Mouse (Mus musculus) kidney, embryonic 16.5 days (tissue): Measurements from ENCODE around the gene Cdkl1. TPM values are rescaled to one million over a fixed set of nuclear protein-coding genes. Genes with fewer than 3 reads are reported as not detected.
A peak's percentile ranks its signal among the peaks of the same experiment; 100 is the strongest.

Source experiments
- ATAC-seq: fragments of 200-750 bp; cut with Nextera tagmentation; 2 replicates; pipeline ENCODE4 v1.8.0; 2017; ENCODE audit warnings: moderate TSS enrichment; ENCODE audit not compliant: low FRiP score, low TSS enrichment
- H3K27ac ChIP-seq: fragments of 300-500 bp; sonication (generic); 2 replicates; pipeline ENCODE4 v1.5.1; 2014; ENCODE audit warnings: low read length
- H3K27me3 ChIP-seq: fragments of 300-500 bp; sonication (generic); 2 replicates; pipeline ENCODE4 v1.6.1; 2014; ENCODE audit warnings: low read length, control low read depth, mixed read lengths; ENCODE audit not compliant: insufficient read depth
- H3K36me3 ChIP-seq: fragments of 300-500 bp; sonication (generic); 2 replicates; pipeline ENCODE4 v1.6.1; 2014; ENCODE audit warnings: low read length, control low read depth, mixed read lengths; ENCODE audit not compliant: insufficient read depth
- H3K4me1 ChIP-seq: fragments of 300-500 bp; sonication (generic); 2 replicates; pipeline ENCODE4 v1.6.1; 2014; ENCODE audit warnings: low read length, control low read depth, mixed read lengths; ENCODE audit not compliant: insufficient read depth
- H3K4me2 ChIP-seq: fragments of 300-500 bp; sonication (generic); replicated peaks from 2 replicates; pipeline ENCODE4 v1.6.1; 2014; ENCODE audit warnings: low read depth, low read length
- H3K4me3 ChIP-seq: fragments of 300-500 bp; sonication (generic); 2 replicates; pipeline ENCODE4 v1.5.1; 2014; ENCODE audit warnings: mild to moderate bottlenecking, low read length
- H3K9ac ChIP-seq: fragments of 300-500 bp; sonication (generic); replicated peaks from 2 replicates; pipeline ENCODE4 v1.6.1; 2014; ENCODE audit warnings: low read length
- H3K9me3 ChIP-seq: fragments of 300-500 bp; sonication (generic); 2 replicates; pipeline ENCODE4 v1.6.1; 2016; ENCODE audit warnings: low read length, control low read depth
- WGBS: fragments of 180-500 bp; shearing (Covaris S2); extraction: QIAGEN DNeasy Blood & Tissue Kit; methylation state at CpG from one replicate; pipeline ENCODE4 v1.1.7; 2014; 5-methylcytosine and 5-hydroxymethylcytosine counted together
- polyA plus RNA-seq: library from polyadenylated mRNA; unstranded; fragments of >200 nt; fragmentation: Nextera tagmentation; extraction: Ambion mirVana; gene quantifications from 2 replicates; pipeline ENCODE4 v1.2.1, GENCODE M21; 2015

The Cdkl1 gene
- polyA plus RNA-seq, 1 experiment from 2014 or later = 32.4 TPM

DNA sequence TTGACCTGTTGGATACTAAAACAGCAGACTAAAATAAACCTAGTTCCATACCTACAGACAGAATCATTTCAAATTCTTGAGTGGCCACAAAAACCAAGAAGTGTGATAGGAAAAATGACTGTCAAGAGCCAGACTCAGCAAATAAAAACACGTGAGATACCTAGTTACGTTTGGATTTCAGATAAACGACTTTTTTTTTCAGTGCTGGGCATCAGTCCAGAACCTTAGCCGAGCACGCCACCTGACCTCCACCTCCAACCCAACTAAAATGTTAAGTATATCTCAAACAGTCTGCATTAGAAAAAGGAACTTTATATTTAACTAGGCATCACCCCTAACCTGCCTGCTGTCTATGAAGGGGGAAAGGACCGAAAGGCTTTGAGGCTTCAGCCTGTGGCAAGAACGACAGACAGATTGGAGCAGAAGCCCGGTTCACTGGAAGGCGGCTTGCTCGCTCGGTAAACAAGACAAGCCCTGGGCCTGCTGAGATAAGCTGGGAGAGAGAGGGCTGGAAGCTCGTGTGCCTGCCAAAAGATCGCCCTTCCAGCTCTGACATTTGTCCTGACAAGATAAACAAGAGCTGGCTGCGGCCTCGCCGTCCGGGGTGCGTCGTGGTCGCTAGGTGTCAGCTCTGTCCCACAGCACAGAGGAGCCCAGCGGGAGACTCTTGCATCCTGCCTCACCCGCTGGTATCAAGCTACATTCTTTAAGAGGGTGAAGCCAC, 33.5 kb downstream of the Cdkl1 start:
- peak; percentile 93 for ATAC-seq
- whole genome bisulfite sequencing = 5% methylated on average over 22 of the region's 22 CpGs
- peak overlapping the region; percentile 41 for H3K9ac ChIP-seq

DNA sequence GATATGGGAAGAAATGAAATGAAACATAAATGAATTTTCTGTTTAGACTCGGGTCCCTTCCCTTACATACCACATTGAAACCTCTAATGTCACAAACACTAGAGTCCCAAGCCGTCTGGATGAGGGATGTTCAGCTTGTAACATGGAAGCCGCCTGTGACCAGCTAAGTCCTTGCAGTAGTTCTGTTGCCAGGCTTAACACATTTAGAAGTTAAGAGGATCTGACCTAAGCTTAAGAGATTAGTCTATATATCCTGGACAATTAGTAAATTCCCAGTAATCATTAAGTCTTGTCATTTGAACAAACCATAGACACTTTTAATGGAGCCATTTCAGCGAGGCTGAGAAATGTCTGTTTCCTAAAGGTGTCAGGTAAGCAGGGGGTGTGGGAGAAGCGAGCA, 35.1 kb downstream of the Cdkl1 start:
- H3K4me2 ChIP-seq = no peak overlapping the region
- 78% methylated on average over 5 of the region's 5 CpGs for WGBS
- H3K36me3 ChIP-seq = no peaks in the 10 kb centered on the region
- no peak overlapping the region for H3K27ac ChIP-seq
- no peak for ATAC-seq
- H3K4me1 ChIP-seq = peaks cover 39% of the 10 kb centered on the region
- no peak overlapping the region for H3K4me3 ChIP-seq
- H3K27me3 ChIP-seq = no peaks in the 10 kb centered on the region
- H3K9me3 ChIP-seq = no peaks in the 10 kb centered on the region
- no peak overlapping the region for H3K9ac ChIP-seq

More for the DNA sequence above, 33.5 kb downstream of the Cdkl1 start:
- H3K27me3 ChIP-seq = no peaks in the 10 kb centered on the region
- H3K4me3 ChIP-seq = peak overlapping the region; percentile 24
- H3K9me3 ChIP-seq = no peaks in the 10 kb centered on the region
- H3K4me1 ChIP-seq = peaks cover 27% of the 10 kb centered on the region
- H3K4me2 ChIP-seq = peak overlapping the region; percentile 56
- no peaks in the 10 kb centered on the region; the same call in 1 of the 2 replicates for H3K36me3 ChIP-seq
- peak overlapping the region; percentile 78 for H3K27ac ChIP-seq

DNA sequence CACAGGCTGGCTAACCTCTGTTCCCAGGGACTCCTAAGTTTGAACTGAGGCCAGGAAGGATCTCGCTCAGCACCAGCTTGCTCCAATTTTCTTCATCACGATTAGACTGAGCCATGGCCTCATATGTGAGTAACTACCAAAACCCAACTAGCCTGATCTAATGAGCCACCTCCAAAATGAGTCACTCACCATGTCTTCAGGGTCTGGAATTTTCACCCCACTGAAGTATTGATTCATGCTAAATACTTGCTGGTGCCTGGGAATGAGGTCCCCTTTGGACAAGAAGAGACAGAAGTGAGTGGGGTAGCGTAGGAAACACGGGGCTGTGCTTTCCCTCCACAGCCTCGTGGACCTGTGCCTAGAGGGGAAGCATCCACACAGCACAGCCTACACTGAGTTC, 37.1 kb downstream of the Cdkl1 start:
- Histone ChIP-seq H3K27me3 (no peaks in the 10 kb centered on the region), H3K4me1 (peaks cover 24% of the 10 kb centered on the region), H3K4me2 (no peak overlapping the region), H3K27ac (no peak overlapping the region), H3K36me3 (0 out of 2 replicates have a peak, but pooled peaks cover 4% of the 10 kb centered on the region), H3K9ac (no peak overlapping the region), H3K9me3 (no peaks in the 10 kb centered on the region), H3K4me3 (no peak overlapping the region)
- 81% methylated on average over 5 of the region's 5 CpGs for WGBS
- ATAC-seq = no peak

DNA sequence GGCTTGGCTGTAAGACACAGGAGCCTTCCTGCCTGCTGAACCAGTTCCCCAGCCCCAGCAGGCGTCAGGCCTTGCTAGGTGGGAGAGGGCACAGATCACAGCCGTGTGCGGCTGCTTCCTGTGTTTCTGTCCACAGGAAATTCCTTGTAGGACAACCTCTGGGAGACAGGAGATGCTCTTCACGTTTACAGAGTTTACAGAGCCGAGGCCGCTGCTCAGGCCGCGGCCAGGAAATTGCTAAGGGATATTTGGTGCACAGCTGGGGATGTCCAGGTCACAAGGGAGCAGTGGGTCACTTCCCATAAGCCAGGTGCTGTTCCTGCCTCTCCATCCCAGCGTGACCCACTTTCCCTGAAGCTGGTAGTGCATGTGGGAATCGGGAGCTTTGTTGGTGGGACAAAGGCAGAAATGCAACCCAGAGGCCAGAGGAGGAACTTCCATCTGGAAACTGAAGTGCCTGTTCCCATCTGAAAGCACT, 39.2 kb downstream of the Cdkl1 start:
- no peak overlapping the region for H3K4me3 ChIP-seq
- H3K4me2 ChIP-seq = no peak overlapping the region
- no peaks in the 10 kb centered on the region for H3K9me3 ChIP-seq
- H3K4me1 ChIP-seq = peaks cover 13% of the 10 kb centered on the region
- H3K36me3 ChIP-seq = peaks cover 7% of the 10 kb centered on the region; the same call in 1 of the 2 replicates
- H3K9ac ChIP-seq = 0 out of 2 replicates have a peak overlapping the region, but pooled peaks have one; percentile 13
- WGBS = 12% methylated on average over 10 of the region's 10 CpGs
- no peaks in the 10 kb centered on the region for H3K27me3 ChIP-seq
- peak; percentile 82 for ATAC-seq
- H3K27ac ChIP-seq = peak overlapping the region; percentile 82

DNA sequence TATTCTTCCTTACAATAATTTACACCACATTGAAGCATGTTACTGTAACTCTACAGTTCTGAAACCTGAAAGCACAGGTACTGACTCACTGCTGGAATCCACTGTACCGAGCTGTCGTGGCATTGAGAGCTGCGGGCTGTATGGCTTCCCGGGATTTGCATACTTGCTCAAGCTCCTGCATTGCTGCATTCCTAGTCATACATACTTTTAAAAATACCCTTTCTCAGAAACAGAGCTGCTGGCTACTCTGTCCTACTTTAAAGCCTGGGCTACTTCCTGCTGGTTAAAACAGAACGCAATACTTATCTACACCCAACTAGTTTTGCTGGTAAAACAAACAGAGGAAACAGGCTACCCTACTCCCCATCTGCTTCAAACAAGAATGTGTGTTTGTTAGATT, 46.9 kb downstream of the Cdkl1 start:
- Histone ChIP-seq H3K27ac (no peak overlapping the region), H3K4me3 (no peak overlapping the region), H3K9ac (no peak overlapping the region), H3K9me3 (no peaks in the 10 kb centered on the region), H3K36me3 (peaks cover 8% of the 10 kb centered on the region; the same call in 1 of the 2 replicates), H3K27me3 (no peaks in the 10 kb centered on the region), H3K4me1 (no peaks in the 10 kb centered on the region), H3K4me2 (no peak overlapping the region)
- WGBS = 79% methylated on average over 5 of the region's 5 CpGs
- ATAC-seq = no peak

DNA sequence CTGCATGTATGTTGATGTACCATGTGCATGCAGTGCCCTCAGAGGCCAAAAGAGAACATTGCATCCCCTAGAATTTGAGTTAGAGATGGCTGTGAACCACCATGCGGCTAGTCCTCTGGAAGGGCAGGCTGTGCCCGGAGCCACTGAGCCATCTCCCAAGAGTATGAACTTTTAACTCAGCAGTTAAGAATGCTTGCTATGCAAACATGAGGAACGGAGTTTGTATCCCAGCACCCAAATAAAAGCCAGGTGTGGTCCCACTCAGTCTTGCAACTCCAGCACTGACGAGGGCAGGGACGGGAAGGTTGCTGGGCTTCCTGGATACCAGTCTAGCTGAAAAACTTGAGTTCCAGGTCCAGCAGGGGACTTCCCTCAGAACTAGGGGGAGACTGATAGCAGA, 49.1 kb downstream of the Cdkl1 start:
- H3K4me1 ChIP-seq = no peaks in the 10 kb centered on the region
- ATAC-seq = no peak

DNA sequence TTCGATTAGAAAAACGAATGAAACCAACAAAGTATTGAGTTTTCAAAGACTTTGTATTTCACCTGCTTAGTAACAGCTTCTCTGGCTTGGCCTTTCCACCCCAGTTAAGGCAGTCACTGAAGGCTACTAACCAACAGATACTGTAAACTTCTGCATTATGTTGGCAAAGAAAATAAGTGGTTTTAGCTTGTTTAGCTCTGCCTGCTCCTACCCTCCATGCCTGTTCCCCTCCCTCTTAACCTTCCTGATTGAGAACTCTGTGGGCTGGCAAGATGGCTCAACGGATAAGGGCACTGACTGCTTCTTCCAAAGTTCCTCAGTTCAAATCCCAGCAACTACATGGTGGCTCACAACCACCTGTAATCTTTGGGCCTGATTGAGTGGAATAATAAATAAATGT, 57.1 kb downstream of the Cdkl1 start:
- no peak overlapping the region for H3K27ac ChIP-seq
- ATAC-seq = 0 out of 2 replicates have a peak, but pooled peaks have one; percentile 19
- no peaks in the 10 kb centered on the region for H3K27me3 ChIP-seq
- 83% methylated on average over 3 of the region's 3 CpGs for WGBS
- no peak overlapping the region for H3K4me2 ChIP-seq
- no peaks in the 10 kb centered on the region for H3K36me3 ChIP-seq
- H3K9ac ChIP-seq = no peak overlapping the region
- no peaks in the 10 kb centered on the region for H3K9me3 ChIP-seq
- H3K4me1 ChIP-seq = no peaks in the 10 kb centered on the region
- H3K4me3 ChIP-seq = no peak overlapping the region

More for the DNA sequence above, 49.1 kb downstream of the Cdkl1 start:
- H3K9ac ChIP-seq = no peak overlapping the region
- 88% methylated on average over 5 of the region's 5 CpGs for WGBS
- H3K9me3 ChIP-seq = no peaks in the 10 kb centered on the region
- H3K36me3 ChIP-seq = 0 out of 2 replicates have a peak, but pooled peaks cover 5% of the 10 kb centered on the region
- no peaks in the 10 kb centered on the region for H3K27me3 ChIP-seq
- no peak overlapping the region for H3K4me3 ChIP-seq
- no peak overlapping the region for H3K27ac ChIP-seq
- no peak overlapping the region for H3K4me2 ChIP-seq

DNA sequence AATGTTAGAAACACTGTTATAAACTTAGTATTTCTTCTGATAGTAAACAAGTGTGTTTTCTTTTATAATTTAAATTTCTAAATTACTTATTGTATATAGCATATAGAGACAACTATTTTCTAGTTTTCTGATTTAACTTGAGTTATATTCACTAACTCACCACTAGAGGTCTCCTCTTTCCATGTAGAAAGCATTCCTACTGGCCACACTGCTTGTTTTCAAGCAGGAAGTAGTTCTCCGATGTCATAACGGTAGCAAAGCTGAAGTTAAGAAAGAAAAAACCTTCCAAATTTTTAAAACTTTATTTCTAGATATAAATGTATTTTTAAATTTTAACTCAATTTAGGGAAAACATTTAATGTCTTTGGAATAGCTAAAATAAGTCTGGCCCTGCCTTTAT, 57.5 kb downstream of the Cdkl1 start:
- Histone ChIP-seq H3K9ac (no peak overlapping the region), H3K4me3 (no peak overlapping the region), H3K27me3 (no peaks in the 10 kb centered on the region), H3K27ac (no peak overlapping the region), H3K36me3 (no peaks in the 10 kb centered on the region), H3K4me2 (no peak overlapping the region), H3K9me3 (no peaks in the 10 kb centered on the region), H3K4me1 (no peaks in the 10 kb centered on the region)
- 0% methylated on average over 2 of the region's 2 CpGs for WGBS
- ATAC-seq = peak; percentile 59; the same call in 1 of the 2 replicates

DNA sequence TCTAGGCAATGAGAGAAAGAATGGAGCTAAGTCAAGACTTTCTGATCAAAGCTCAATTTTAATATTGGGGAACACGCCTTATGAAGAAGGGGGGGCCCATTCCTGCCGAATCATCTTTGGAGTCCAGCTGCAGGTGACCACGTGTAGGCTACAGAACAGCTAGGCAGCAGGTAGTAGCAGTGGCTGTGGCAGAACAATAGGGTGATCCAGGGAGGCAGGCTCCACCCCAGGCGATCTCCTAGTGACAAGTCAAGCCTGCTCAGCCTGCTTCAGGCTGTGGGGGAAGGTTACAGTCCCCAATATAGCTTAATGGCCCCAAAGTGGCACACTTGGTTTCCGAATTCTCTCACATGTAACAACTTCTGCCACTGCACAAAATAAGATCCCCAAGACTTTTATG, 58.8 kb downstream of the Cdkl1 start:
- Histone ChIP-seq H3K4me3 (no peak overlapping the region), H3K27ac (no peak overlapping the region), H3K27me3 (no peaks in the 10 kb centered on the region), H3K9ac (no peak overlapping the region), H3K4me2 (no peak overlapping the region), H3K4me1 (no peaks in the 10 kb centered on the region), H3K36me3 (no peaks in the 10 kb centered on the region), H3K9me3 (no peaks in the 10 kb centered on the region)
- no peak for ATAC-seq
- WGBS = 33% methylated on average over 5 of the region's 5 CpGs

DNA sequence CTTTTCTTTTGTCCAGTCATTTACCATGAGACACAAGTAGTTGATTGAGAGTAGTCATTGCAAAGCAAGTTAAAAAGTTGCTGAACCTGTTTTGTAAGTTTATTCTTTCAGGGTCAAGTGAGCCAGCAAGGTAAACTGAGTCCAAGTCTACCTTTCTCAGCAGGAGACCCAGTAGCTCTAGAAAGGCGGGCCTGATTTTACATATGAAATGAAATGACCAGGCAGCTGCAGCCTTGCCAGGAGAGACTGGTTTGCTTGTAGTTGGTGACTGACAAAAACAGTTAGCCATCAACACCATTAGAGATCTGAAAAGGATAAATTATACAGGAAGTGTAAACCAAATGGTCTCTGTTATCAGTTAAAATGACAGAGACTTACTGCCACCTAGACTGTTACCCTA, 60.8 kb downstream of the Cdkl1 start:
- 89% methylated on average over 1 of the region's 1 CpGs for WGBS
- Histone ChIP-seq H3K9me3 (no peaks in the 10 kb centered on the region), H3K36me3 (no peaks in the 10 kb centered on the region), H3K9ac (no peak overlapping the region), H3K4me2 (no peak overlapping the region), H3K4me3 (no peak overlapping the region), H3K27me3 (no peaks in the 10 kb centered on the region), H3K27ac (no peak overlapping the region), H3K4me1 (peaks cover 4% of the 10 kb centered on the region; the same call in 1 of the 2 replicates)
- ATAC-seq = no peak
